ENCODE assay signal across 27 mouse cellular contexts in genomic region chr3:42205640-42206039, GRCm38 (mm10).
"Had no signal": no experiment of that assay in that cellular context is flagged by ENCODE, and none has a peak within 500 bp of the region (broad histone marks: within the 10 kb centered on the region; RNA-seq: fewer than 3 reads in every experiment).

No protein-coding gene starts in this region.

- H3K27ac ChIP-seq: heart, embryonic 10.5 days; hindbrain, embryonic 10.5 days; hindbrain, embryonic 12.5 days; hindbrain, embryonic 14.5 days; intestine, embryonic 15.5 days; layer of hippocampus, adult 2 months; limb, embryonic 10.5 days; limb, embryonic 12.5 days; liver, embryonic 13.5 days; liver, embryonic 15.5 days had no signal

- H3K4me3 ChIP-seq: heart, embryonic 10.5 days; heart, embryonic 12.5 days; hindbrain, embryonic 10.5 days; hindbrain, embryonic 12.5 days; intestine, embryonic 15.5 days; layer of hippocampus, adult 2 months; limb, embryonic 10.5 days; limb, embryonic 12.5 days; liver, embryonic 13.5 days; liver, embryonic 15.5 days had no signal

- H3K27me3 ChIP-seq: heart, embryonic 12.5 days; hindbrain, embryonic 12.5 days; intestine, embryonic 15.5 days; limb, embryonic 12.5 days; liver, embryonic 13.5 days; liver, embryonic 15.5 days had no signal

- H3K9me3 ChIP-seq: heart, embryonic 10.5 days; heart, embryonic 12.5 days; hindbrain, embryonic 10.5 days; hindbrain, embryonic 12.5 days; intestine, embryonic 15.5 days; limb, embryonic 10.5 days; limb, embryonic 12.5 days; liver, embryonic 13.5 days; liver, embryonic 15.5 days had no signal

- H3K36me3 ChIP-seq: heart, embryonic 10.5 days; heart, embryonic 12.5 days; hindbrain, embryonic 10.5 days; hindbrain, embryonic 12.5 days; intestine, embryonic 15.5 days; limb, embryonic 10.5 days; limb, embryonic 12.5 days; liver, embryonic 13.5 days; liver, embryonic 15.5 days had no signal

- DNase-seq: gastrocnemius, postnatal 10 days; gastrocnemius, postnatal 25 days; heart, adult 18-20 months; heart, postnatal 10 days; heart, postnatal 4 days; kidney, adult 18-20 months; kidney, adult 8-10 months; kidney, postnatal 10 days; kidney, postnatal 25 days; kidney, postnatal 4 days; liver; liver, embryonic 13.5 days; liver, postnatal 0 days had no signal

- H3K9ac ChIP-seq: heart, embryonic 12.5 days; hindbrain, embryonic 12.5 days; hindbrain, embryonic 14.5 days; intestine, embryonic 15.5 days; limb, embryonic 12.5 days; liver, embryonic 13.5 days; liver, embryonic 15.5 days; liver, postnatal 0 days had no signal

- H3K4me1 ChIP-seq: heart, embryonic 10.5 days; heart, embryonic 12.5 days; hindbrain, embryonic 10.5 days; hindbrain, embryonic 12.5 days; intestine, embryonic 15.5 days; limb, embryonic 10.5 days; limb, embryonic 12.5 days; liver, embryonic 13.5 days; liver, embryonic 15.5 days had no signal

- H3K4me2 ChIP-seq: heart, embryonic 12.5 days; hindbrain, embryonic 12.5 days; hindbrain, embryonic 14.5 days; intestine, embryonic 15.5 days; limb, embryonic 12.5 days; liver, embryonic 11.5 days; liver, embryonic 13.5 days; liver, embryonic 15.5 days had no signal

- ATAC-seq: hindbrain, embryonic 16.5 days; inflammation-experienced regulatory T-cells, adult 6 months; intestine, embryonic 15.5 days; intestine, postnatal 0 days; liver, postnatal 0 days had no signal
